Mouse (Mus musculus) hindbrain, embryonic 12.5 days (tissue): ENCODE results near the gene Gm37240. TPM values are rescaled to one million over a fixed set of nuclear protein-coding genes. Genes with fewer than 3 reads are reported as not detected.
A peak's percentile ranks its signal among the peaks of the same experiment; 100 is the strongest.

Source experiments
- ATAC-seq: fragments of 200-750 bp; cut with Nextera tagmentation; 2 replicates; pipeline ENCODE4 v1.8.0; 2017; ENCODE audit warnings: moderate TSS enrichment; ENCODE audit not compliant: low FRiP score
- H3K27ac ChIP-seq: fragments of 300-500 bp; sonication (generic); 2 replicates; pipeline ENCODE4 v1.5.1; 2016; ENCODE audit warnings: mild to moderate bottlenecking
- H3K27me3 ChIP-seq: fragments of 300-500 bp; sonication (generic); 2 replicates; pipeline ENCODE4 v1.6.1; 2016; ENCODE audit warnings: mild to moderate bottlenecking
- H3K36me3 ChIP-seq: fragments of 300-500 bp; sonication (generic); 2 replicates; pipeline ENCODE4 v1.6.1; 2016; ENCODE audit warnings: mild to moderate bottlenecking
- H3K4me1 ChIP-seq: fragments of 300-500 bp; sonication (generic); 2 replicates; pipeline ENCODE4 v1.6.1; 2016
- H3K4me2 ChIP-seq: fragments of 300-500 bp; sonication (generic); replicated peaks from 2 replicates; pipeline ENCODE4 v1.6.1; 2016; ENCODE audit warnings: mild to moderate bottlenecking
- H3K4me3 ChIP-seq: fragments of 300-500 bp; sonication (generic); 2 replicates; pipeline ENCODE4 v1.5.1; 2016; ENCODE audit warnings: mild to moderate bottlenecking
- H3K9ac ChIP-seq: fragments of 300-500 bp; sonication (generic); 2 replicates; pipeline ENCODE4 v1.6.1; 2016; ENCODE audit warnings: mild to moderate bottlenecking, moderate library complexity
- H3K9me3 ChIP-seq: fragments of 300-500 bp; sonication (generic); replicated peaks from 2 replicates; pipeline ENCODE4 v1.6.1; 2016; ENCODE audit warnings: mild to moderate bottlenecking
- WGBS: fragments of 180-500 bp; shearing (Covaris S2); methylation state at CpG from one replicate; pipeline ENCODE4 v1.1.7; 2016; 5-methylcytosine and 5-hydroxymethylcytosine counted together
- polyA plus RNA-seq: library from polyadenylated mRNA; unstranded; fragments of >200 nt; fragmentation: Nextera tagmentation; extraction: Ambion mirVana; gene quantifications from 2 replicates; pipeline ENCODE4 v1.2.1, GENCODE M21; 2016

The Gm37240 gene
- polyA plus RNA-seq, 1 experiment from 2014 or later, result 3.3 TPM

- 67% methylated on average over 5 of the region's 5 CpGs for WGBS
- H3K27me3 ChIP-seq, result no peaks in the 10 kb centered on the region
- no peak overlapping the region for H3K4me3 ChIP-seq
- H3K4me1 ChIP-seq, result 0 out of 2 replicates have a peak, but pooled peaks cover 2% of the 10 kb centered on the region
- no peak overlapping the region for H3K9ac ChIP-seq
- H3K27ac ChIP-seq, result no peak overlapping the region
- no peaks in the 10 kb centered on the region for H3K36me3 ChIP-seq
- H3K4me2 ChIP-seq, result no peak overlapping the region
- no peaks in the 10 kb centered on the region for H3K9me3 ChIP-seq
- ATAC-seq, result no peak
These were observed 1061.3 kb downstream of the Gm37240 start for GRCm38 (mm10) chr3:84825990-84826389.

DNA sequence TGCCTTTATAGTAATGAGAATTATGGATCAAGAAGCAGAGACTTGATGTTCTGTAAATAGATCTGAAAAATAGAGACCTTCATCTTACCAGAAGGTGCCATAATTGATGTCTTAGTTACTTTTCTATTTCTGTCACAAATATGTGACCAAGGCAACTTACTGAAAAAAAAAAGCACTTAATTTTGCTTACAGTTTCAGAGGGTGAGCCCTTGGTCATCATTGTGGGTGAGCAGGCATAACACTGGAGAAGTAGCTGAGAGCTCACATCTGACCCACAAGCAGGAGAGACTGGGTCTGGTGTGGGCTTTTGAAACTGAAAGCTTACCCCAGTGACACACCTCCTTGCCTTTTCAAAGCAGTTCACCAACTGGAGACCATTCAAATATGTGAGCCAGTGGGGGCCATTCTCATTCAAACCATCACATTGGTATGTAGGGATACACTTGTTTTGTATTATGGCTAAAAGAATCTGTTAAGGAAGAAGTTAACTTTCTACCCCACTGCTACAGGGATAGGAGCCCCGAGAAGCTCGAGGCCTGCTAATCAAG lies 1066.6 kb downstream of the Gm37240 start:
- Histone ChIP-seq H3K27ac (no peak overlapping the region), H3K36me3 (no peaks in the 10 kb centered on the region), H3K4me1 (peaks cover 11% of the 10 kb centered on the region), H3K27me3 (no peaks in the 10 kb centered on the region), H3K9me3 (no peaks in the 10 kb centered on the region), H3K4me2 (no peak overlapping the region), H3K9ac (no peak overlapping the region), H3K4me3 (no peak overlapping the region)
- no peak for ATAC-seq
- 51% methylated on average over 2 of the region's 2 CpGs for whole genome bisulfite sequencing

DNA sequence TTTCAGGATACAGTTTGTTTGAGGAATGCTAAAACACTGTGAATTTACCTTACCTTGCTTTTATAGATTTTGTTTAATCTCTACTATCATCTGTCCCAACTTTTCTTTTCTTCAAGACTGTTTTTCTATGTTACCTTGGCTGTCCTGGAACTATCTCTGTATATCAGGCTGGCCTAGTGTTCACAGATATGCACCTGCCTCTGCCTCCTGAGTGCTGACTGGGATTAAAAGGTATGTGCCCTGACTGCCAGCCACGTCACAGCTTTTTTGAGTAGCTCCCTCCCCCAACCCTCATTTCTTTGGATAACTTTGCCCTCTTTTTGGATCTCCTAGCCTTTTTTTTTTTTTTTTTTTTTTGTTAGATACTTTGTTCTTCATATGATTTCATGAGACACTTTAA lies 1070.4 kb downstream of the Gm37240 start:
- Histone ChIP-seq H3K9me3 (no peaks in the 10 kb centered on the region), H3K4me2 (no peak overlapping the region), H3K4me1 (peaks cover 29% of the 10 kb centered on the region), H3K27ac (no peak overlapping the region), H3K4me3 (no peak overlapping the region), H3K9ac (no peak overlapping the region), H3K27me3 (no peaks in the 10 kb centered on the region), H3K36me3 (no peaks in the 10 kb centered on the region)
- WGBS, result 67% methylated on average over 1 of the region's 1 CpGs
- ATAC-seq, result no peak

DNA sequence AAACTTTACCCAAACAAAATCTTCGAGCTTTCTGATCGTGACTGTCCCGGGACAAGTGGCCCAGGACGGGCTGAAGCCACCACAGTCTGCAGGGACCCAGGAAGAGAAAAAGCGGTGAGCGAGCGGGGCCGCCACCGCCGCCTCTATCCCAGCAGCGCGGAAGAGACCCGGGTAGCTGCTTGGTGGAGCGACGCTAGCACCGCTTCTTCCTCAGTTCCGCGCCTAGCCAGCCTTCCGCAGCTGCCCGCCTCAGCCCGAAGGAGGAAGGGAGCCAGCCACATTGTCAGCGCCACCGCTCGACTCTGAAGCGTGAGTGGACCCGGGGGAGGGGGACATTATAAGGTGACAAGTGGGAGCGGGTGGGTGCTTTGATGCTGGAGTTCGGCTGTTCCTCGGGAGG lies 1071.9 kb downstream of the Gm37240 start:
- peak; percentile 17 for ATAC-seq
- H3K9me3 ChIP-seq, result no peaks in the 10 kb centered on the region
- no peaks in the 10 kb centered on the region for H3K36me3 ChIP-seq
- H3K4me3 ChIP-seq, result peak overlapping the region; percentile 99
- no peaks in the 10 kb centered on the region for H3K27me3 ChIP-seq
- WGBS, result under 1% methylated on average over 29 of the region's 29 CpGs
- peak overlapping the region; percentile 96 for H3K27ac ChIP-seq
- H3K4me1 ChIP-seq, result peaks cover 29% of the 10 kb centered on the region
- peak overlapping the region; percentile 89 for H3K9ac ChIP-seq
- H3K4me2 ChIP-seq, result peak overlapping the region; percentile 100

- WGBS, result under 1% methylated on average over 68 of the region's 76 CpGs
- Histone ChIP-seq H3K36me3 (no peaks in the 10 kb centered on the region), H3K4me1 (peaks cover 29% of the 10 kb centered on the region), H3K27ac (peak within 1 kb of the TSS; percentile 96), H3K27me3 (no peaks in the 10 kb centered on the region), H3K4me2 (peak within 1 kb of the TSS; percentile 100), H3K9ac (peak within 1 kb of the TSS; percentile 89), H3K9me3 (no peaks in the 10 kb centered on the region), H3K4me3 (peak within 1 kb of the TSS; percentile 99)
- ATAC-seq, result peak; percentile 44
These were observed 1072.4 kb downstream of the Gm37240 start, which contains the start of gene Fbxw7 for GRCm38 (mm10) chr3:84814762-84815381. TSS of gene Fbxw7 (plus strand) at chr3:84815268.

GRCm38 (mm10) chr3:84814157-84814761 lies 1073.1 kb downstream of the Gm37240 start:
- ATAC-seq, result peak; percentile 99
- H3K9me3 ChIP-seq, result no peaks in the 10 kb centered on the region
- under 1% methylated on average over 52 of the region's 60 CpGs for WGBS
- no peaks in the 10 kb centered on the region for H3K36me3 ChIP-seq
- peak overlapping the region; percentile 96 for H3K27ac ChIP-seq
- H3K27me3 ChIP-seq, result no peaks in the 10 kb centered on the region
- H3K4me1 ChIP-seq, result peaks cover 29% of the 10 kb centered on the region
- peak overlapping the region; percentile 89 for H3K9ac ChIP-seq
- peak overlapping the region; percentile 99 for H3K4me3 ChIP-seq
- H3K4me2 ChIP-seq, result peak overlapping the region; percentile 100

GRCm38 (mm10) chr3:84813436-84814156 lies 1073.7 kb downstream of the Gm37240 start:
- Histone ChIP-seq H3K9me3 (no peaks in the 10 kb centered on the region), H3K27ac (peak overlapping the region; percentile 87), H3K9ac (peak overlapping the region; percentile 68), H3K36me3 (no peaks in the 10 kb centered on the region), H3K27me3 (no peaks in the 10 kb centered on the region), H3K4me1 (peaks cover 29% of the 10 kb centered on the region), H3K4me3 (peak overlapping the region; percentile 99), H3K4me2 (peak overlapping the region; percentile 54)
- peak; percentile 63; the same call in 1 of the 2 replicates for ATAC-seq
- under 1% methylated on average over 28 of the region's 29 CpGs for WGBS

DNA sequence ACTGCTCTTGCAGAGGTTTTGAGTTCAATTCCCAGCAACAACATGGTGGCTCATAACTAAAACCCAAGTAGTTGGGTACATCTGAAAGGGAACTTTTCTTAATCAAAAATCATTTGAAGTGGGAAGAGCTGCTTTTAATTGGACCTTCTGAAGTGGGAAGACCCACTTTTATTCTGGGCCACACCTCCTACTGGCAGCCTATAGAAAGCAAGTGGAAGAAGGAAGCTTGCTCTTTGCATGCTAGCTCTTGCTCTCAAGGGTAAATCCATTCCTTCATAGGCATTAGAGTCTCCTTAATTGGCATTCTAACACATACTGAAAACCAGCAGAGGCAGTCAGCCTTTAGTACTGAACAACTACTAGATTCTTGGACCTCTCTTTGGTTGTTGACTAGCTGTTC lies 1076.5 kb downstream of the Gm37240 start:
- Histone ChIP-seq H3K4me2 (no peak overlapping the region), H3K27me3 (no peaks in the 10 kb centered on the region), H3K9me3 (no peaks in the 10 kb centered on the region), H3K4me1 (peaks cover 19% of the 10 kb centered on the region), H3K9ac (no peak overlapping the region), H3K27ac (no peak overlapping the region), H3K4me3 (no peak overlapping the region), H3K36me3 (no peaks in the 10 kb centered on the region)
- ATAC-seq, result no peak

DNA sequence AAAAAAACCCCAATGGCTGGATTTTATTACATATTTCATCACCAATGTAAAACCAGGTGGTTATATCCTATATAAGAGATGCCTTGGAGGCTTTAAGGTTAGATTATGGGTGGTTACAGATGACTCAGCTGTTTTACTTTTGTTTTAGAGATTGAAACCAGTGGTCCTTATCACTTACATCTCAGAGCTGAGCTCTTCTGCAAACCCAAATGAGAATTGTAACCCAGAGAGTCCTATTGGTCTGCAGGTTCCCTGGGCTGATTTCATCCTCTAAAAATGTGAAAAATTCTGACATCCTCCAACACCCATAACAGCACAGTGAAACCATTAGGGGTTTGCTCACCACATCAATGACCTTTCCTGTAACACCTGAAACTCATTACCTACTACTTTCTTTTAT lies 1078.4 kb downstream of the Gm37240 start:
- Histone ChIP-seq H3K4me2 (no peak overlapping the region), H3K27me3 (no peaks in the 10 kb centered on the region), H3K9me3 (no peaks in the 10 kb centered on the region), H3K4me3 (no peak overlapping the region), H3K4me1 (peaks cover 12% of the 10 kb centered on the region), H3K9ac (no peak overlapping the region), H3K36me3 (no peaks in the 10 kb centered on the region), H3K27ac (no peak overlapping the region)
- no peak for ATAC-seq

- no peak for ATAC-seq
- no peak overlapping the region for H3K4me2 ChIP-seq
- no peaks in the 10 kb centered on the region for H3K9me3 ChIP-seq
- H3K27ac ChIP-seq, result no peak overlapping the region
- H3K36me3 ChIP-seq, result no peaks in the 10 kb centered on the region
- no peaks in the 10 kb centered on the region for H3K27me3 ChIP-seq
- H3K4me1 ChIP-seq, result peaks cover 4% of the 10 kb centered on the region
- no peak overlapping the region for H3K9ac ChIP-seq
- H3K4me3 ChIP-seq, result no peak overlapping the region
- 84% methylated on average over 3 of the region's 3 CpGs for WGBS
These were observed 1079.5 kb downstream of the Gm37240 start for GRCm38 (mm10) chr3:84807826-84808225.

DNA sequence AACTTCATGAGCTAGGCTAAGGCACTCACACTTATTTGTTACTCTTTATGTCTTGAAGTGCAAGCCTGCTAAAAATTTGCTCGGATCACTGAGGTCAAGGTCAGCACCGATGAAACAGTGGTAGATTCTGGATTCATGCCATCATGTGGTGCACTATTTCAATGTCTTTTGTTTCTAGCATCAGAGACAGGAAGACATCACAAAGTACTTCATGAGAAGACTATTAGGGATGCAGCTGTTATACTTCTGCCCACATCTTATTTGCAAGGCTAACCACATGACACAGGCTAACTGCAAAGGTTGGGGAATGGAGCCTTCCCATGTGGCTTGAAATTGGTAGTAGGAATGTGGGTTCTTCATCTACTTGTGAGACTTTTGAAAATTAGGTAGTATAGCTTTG lies 1081.1 kb downstream of the Gm37240 start:
- Histone ChIP-seq H3K36me3 (no peaks in the 10 kb centered on the region), H3K9me3 (no peaks in the 10 kb centered on the region), H3K27ac (no peak overlapping the region), H3K4me1 (no peaks in the 10 kb centered on the region), H3K4me2 (no peak overlapping the region), H3K9ac (no peak overlapping the region), H3K27me3 (no peaks in the 10 kb centered on the region), H3K4me3 (no peak overlapping the region)
- WGBS, result 86% methylated on average over 2 of the region's 2 CpGs
- no peak for ATAC-seq

GRCm38 (mm10) chr3:84804036-84804435 lies 1083.3 kb downstream of the Gm37240 start:
- Histone ChIP-seq H3K27ac (no peak overlapping the region), H3K9ac (no peak overlapping the region), H3K4me1 (no peaks in the 10 kb centered on the region), H3K4me3 (no peak overlapping the region), H3K9me3 (no peaks in the 10 kb centered on the region), H3K36me3 (no peaks in the 10 kb centered on the region), H3K27me3 (no peaks in the 10 kb centered on the region), H3K4me2 (no peak overlapping the region)
- WGBS, result 81% methylated on average over 9 of the region's 9 CpGs
- no peak for ATAC-seq
